ENCODE assay signal across 9 mouse cellular contexts in the genomic region with DNA sequence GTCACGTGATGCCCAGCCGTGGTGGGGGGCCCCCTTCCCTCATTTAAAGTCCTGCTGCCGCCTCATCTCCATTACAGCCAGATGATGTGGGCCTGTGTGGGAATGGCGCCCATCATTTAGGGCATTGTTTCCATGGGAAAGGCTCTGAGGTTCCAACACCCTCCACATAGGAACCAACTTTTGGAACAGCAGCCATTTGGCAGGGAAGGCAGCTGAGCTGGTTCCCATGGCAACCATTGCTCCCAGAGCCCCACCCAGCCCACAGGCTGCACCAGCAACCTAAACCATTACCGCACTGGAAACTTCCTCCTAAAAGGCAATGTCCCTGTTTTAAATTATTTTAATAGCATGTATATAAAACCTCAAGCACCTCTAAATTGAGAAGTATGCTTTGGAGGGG. TPM values are rescaled to one million over a fixed set of nuclear protein-coding genes. Genes with fewer than 3 reads are reported as not detected.
A peak's percentile ranks its signal among the peaks of the same experiment; 100 is the strongest.
DNase-seq lines count a peak whose midpoint lies in the region; ATAC-seq lines count a peak whose summit lies in the region.
"Had no signal": no experiment of that assay in that cellular context is flagged by ENCODE, and none has a peak within 500 bp of the region (broad histone marks: within the 10 kb centered on the region; RNA-seq: fewer than 3 reads in every experiment).

No protein-coding gene starts in this region.

- H3K4me2 ChIP-seq in limb, embryonic 13.5 days (replicated peaks), result peak overlapping the region; percentile 37; the same call in 1 of the 2 replicates
- no peak overlapping the region for H3K4me2 ChIP-seq in embryonic facial prominence, embryonic 14.5 days (ENCODE audit: low read depth, low read length)

- no peak overlapping the region for H3K9ac ChIP-seq in limb, embryonic 13.5 days
- H3K9ac ChIP-seq in embryonic facial prominence, embryonic 14.5 days (ENCODE audit: low read depth, low read length), result no peak overlapping the region

- H3K9me3 ChIP-seq in limb, embryonic 13.5 days, result no peaks in the 10 kb centered on the region
- no peaks in the 10 kb centered on the region for H3K9me3 ChIP-seq in limb, embryonic 10.5 days (replicated peaks)
- no peaks in the 10 kb centered on the region for H3K9me3 ChIP-seq in embryonic facial prominence, embryonic 14.5 days (ENCODE audit: control insufficient read depth, low read length)

- H3K4me1 ChIP-seq in limb, embryonic 13.5 days, result peaks cover 59% of the 10 kb centered on the region
- H3K4me1 ChIP-seq in limb, embryonic 10.5 days, result peaks cover 37% of the 10 kb centered on the region
- H3K4me1 ChIP-seq in embryonic facial prominence, embryonic 14.5 days (ENCODE audit: control insufficient read depth, insufficient read depth, low read length), result peaks cover 26% of the 10 kb centered on the region

- no peak for DNase-seq in limb, embryonic 10.5 days (ENCODE audit: low spot score)
- peak; percentile 79 for DNase-seq in embryonic facial prominence, embryonic 14.5 days (ENCODE audit: low spot score)
- DNase-seq in layer of hippocampus, postnatal 36 days, result peak; percentile 78 to 81
- DNase-seq in right cerebral cortex, postnatal 25 days, result peak; percentile 70
- DNase-seq in thymus, postnatal 25 days, result no peak
- DNase-seq in lung, postnatal 10 days, result no peak
- no peak for DNase-seq in kidney, postnatal 4 days
- DNase-seq: lung, postnatal 4 days had no signal

- 39% methylated on average over 5 of the region's 5 CpGs for WGBS in limb, embryonic 13.5 days
- 76% methylated on average over 5 of the region's 5 CpGs for WGBS in limb, embryonic 10.5 days
- WGBS in embryonic facial prominence, embryonic 14.5 days, result 57% methylated on average over 5 of the region's 5 CpGs

- H3K27me3 ChIP-seq in limb, embryonic 13.5 days, result no peaks in the 10 kb centered on the region
- no peaks in the 10 kb centered on the region for H3K27me3 ChIP-seq in limb, embryonic 10.5 days (ENCODE audit: low read depth, poor library complexity, severe bottlenecking)
- H3K27me3 ChIP-seq in embryonic facial prominence, embryonic 14.5 days (replicated peaks; ENCODE audit: control insufficient read depth, insufficient read depth, low read length), result no peaks in the 10 kb centered on the region

- ATAC-seq in limb, embryonic 13.5 days (ENCODE audit: low FRiP score, low read depth), result peak; percentile 58
- no peak for ATAC-seq in embryonic facial prominence, embryonic 14.5 days (ENCODE audit: low read depth)

- H3K36me3 ChIP-seq in limb, embryonic 13.5 days, result no peaks in the 10 kb centered on the region
- H3K36me3 ChIP-seq in limb, embryonic 10.5 days, result no peaks in the 10 kb centered on the region
- 0 out of 2 replicates have a peak, but pooled peaks cover 3% of the 10 kb centered on the region for H3K36me3 ChIP-seq in embryonic facial prominence, embryonic 14.5 days (ENCODE audit: control insufficient read depth, insufficient read depth, low read length)

- no peak overlapping the region for H3K4me3 ChIP-seq in limb, embryonic 13.5 days
- H3K4me3 ChIP-seq in limb, embryonic 10.5 days, result no peak overlapping the region
- no peak overlapping the region for H3K4me3 ChIP-seq in embryonic facial prominence, embryonic 14.5 days (ENCODE audit: low read depth, low read length)

- H3K27ac ChIP-seq in limb, embryonic 13.5 days, result peak overlapping the region; percentile 35; the same call in 1 of the 2 replicates
- H3K27ac ChIP-seq in limb, embryonic 10.5 days, result no peak overlapping the region
- H3K27ac ChIP-seq in embryonic facial prominence, embryonic 14.5 days (replicated peaks; ENCODE audit: low read depth, low read length), result peak overlapping the region; percentile 49; the same call in 1 of the 2 replicates

RNA-seq across cellular contexts. Expression of a gene that starts 18.8 kb away (rescaled TPM):
- polyA plus RNA-seq in limb, embryonic 13.5 days (2015; fragmentation: Nextera tagmentation; extraction: Ambion mirVana), result 25.8 and 29.6 TPM in 2 replicates
- polyA plus RNA-seq in limb, embryonic 10.5 days (2016; fragmentation: Nextera tagmentation; extraction: Ambion mirVana), result 8.8 and 11.9 TPM in 2 replicates
- 22.9 and 30.6 TPM in 2 replicates for polyA plus RNA-seq in embryonic facial prominence, embryonic 14.5 days (2014; fragmentation: Nextera tagmentation; extraction: Ambion mirVana)
- 100 to 1,000 TPM; 132 to 154 TPM for total RNA-seq in layer of hippocampus, postnatal 36 days (2021)

RNA-seq across cellular contexts. Expression of a gene that starts 32.9 kb away (rescaled TPM):
- not detected in 2 replicates for polyA plus RNA-seq in limb, embryonic 13.5 days (2015; fragmentation: Nextera tagmentation; extraction: Ambion mirVana)
- polyA plus RNA-seq in limb, embryonic 10.5 days (2016; fragmentation: Nextera tagmentation; extraction: Ambion mirVana), result not detected in 2 replicates
- 0.41 and 3.3 TPM in 2 replicates for polyA plus RNA-seq in embryonic facial prominence, embryonic 14.5 days (2014; fragmentation: Nextera tagmentation; extraction: Ambion mirVana)
- total RNA-seq in layer of hippocampus, postnatal 36 days (2021), result under 1 TPM in 1 of 2 experiments, not detected in 1; 0.42 TPM

Comparison
In these comparisons a context has a peak if more than half of its experiments do, and no peak if none do; other contexts are left out.
1. DNase-seq: peak in embryonic facial prominence, embryonic 14.5 days (single experiment), layer of hippocampus, postnatal 36 days (2 of 2) and right cerebral cortex, postnatal 25 days (single experiment); none in limb, embryonic 10.5 days (single experiment), thymus, postnatal 25 days (single experiment), lung, postnatal 10 days (single experiment) and kidney, postnatal 4 days (0 of 2).